Mouse (Mus musculus): ENCODE data around the gene Htr1f.

Gene Htr1f

DNA sequence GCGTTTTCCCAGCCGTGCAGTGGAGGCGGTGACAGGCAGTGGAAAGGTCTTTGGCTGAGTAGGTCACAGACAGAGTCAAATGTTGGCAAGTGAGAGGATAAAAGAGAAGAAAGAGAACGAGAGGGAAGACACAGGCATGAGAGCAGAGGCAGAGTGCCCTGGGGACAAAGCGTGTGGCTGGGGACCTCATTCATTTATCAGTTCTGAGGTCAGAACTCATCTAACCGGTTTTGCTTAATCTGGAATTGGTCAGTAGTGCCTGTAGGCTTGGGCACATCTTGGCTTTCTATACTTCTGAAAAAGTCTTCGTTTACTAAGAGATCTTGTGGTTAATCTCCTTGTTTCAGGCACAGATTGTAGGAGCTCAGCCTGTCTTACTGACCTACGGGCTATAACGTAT lies 182.2 kb downstream of the Htr1f start:
- TF ChIP-seq CTCF (conservative IDR thresholded peaks at IDR 0.05; ENCODE audit: low read length), result no peak
- no peak for TF ChIP-seq POU5F1 (IDR thresholded peaks at IDR 0.05; ENCODE audit: borderline replicate concordance, low read length)
- no peak for TF ChIP-seq NANOG (IDR thresholded peaks at IDR 0.05; ENCODE audit: borderline replicate concordance, low read length)

DNA sequence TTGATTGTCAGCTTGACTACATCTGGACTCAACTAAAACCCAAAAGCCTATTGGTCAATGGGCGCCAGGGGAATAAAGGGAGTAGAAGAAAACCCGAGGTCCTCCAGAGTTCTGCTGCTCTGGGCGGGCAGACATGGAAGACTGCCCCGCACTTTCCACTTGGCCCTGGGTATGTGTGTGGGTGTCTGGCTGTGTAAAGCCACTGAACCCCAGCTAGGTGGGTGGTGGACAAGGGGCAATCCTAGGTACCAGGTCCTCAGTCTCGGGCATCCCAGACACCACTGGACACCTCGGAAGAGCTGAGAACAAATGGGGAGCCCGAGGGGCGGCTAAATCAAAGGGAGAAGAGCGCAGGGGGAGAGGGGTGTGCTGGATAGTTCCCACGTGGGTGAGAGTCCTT lies 196.9 kb downstream of the Htr1f start:
- no peak for TF ChIP-seq POU5F1 (IDR thresholded peaks at IDR 0.05; ENCODE audit: borderline replicate concordance, low read length)
- no peak for TF ChIP-seq NANOG (IDR thresholded peaks at IDR 0.05; ENCODE audit: borderline replicate concordance, low read length)
- TF ChIP-seq CTCF (conservative IDR thresholded peaks at IDR 0.05; ENCODE audit: low read length), result no peak
- Histone ChIP-seq H3K9me3 (ENCODE audit: low read length) (no peaks in the 10 kb centered on the region), H3K27me3 (ENCODE audit: insufficient read depth, low read length) (no peaks in the 10 kb centered on the region), H3K4me1 (replicated peaks; ENCODE audit: low read depth, low read length) (peaks cover 5% of the 10 kb centered on the region; the same call in 1 of the 2 replicates), H3K4me3 (replicated peaks; ENCODE audit: low read length) (no peak overlapping the region), H3K36me3 (ENCODE audit: insufficient read depth, low read length) (no peaks in the 10 kb centered on the region)

More for the DNA sequence above, 182.2 kb downstream of the Htr1f start:
- Histone ChIP-seq H3K27me3 (ENCODE audit: insufficient read depth, low read length) (peaks cover 7% of the 10 kb centered on the region), H3K9me3 (ENCODE audit: low read length) (no peaks in the 10 kb centered on the region), H3K4me3 (replicated peaks; ENCODE audit: low read length) (no peak overlapping the region), H3K4me1 (replicated peaks; ENCODE audit: low read depth, low read length) (peaks cover under 1% of the 10 kb centered on the region; the same call in 1 of the 2 replicates), H3K36me3 (ENCODE audit: insufficient read depth, low read length) (no peaks in the 10 kb centered on the region)

DNA sequence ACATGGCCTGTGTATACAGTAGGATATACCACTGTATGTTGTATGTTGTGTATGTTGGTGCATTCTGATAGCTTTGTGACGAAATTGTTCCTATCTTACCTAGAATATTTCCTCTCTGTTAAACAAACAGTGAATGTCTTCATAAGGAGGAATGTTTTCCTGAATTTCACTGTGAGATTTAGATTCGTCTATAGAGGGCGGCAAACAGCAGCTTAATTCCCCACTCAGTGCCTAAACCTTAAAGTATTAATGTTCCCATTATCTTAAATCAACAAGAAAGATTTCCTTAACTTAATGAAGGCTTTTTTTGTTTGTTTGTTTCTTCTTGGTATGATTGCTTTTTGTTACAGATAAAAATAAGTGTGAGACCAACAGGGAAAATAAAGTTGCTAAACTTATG lies 198.5 kb downstream of the Htr1f start:
- H3K9me3 ChIP-seq (ENCODE audit: low read length), result no peaks in the 10 kb centered on the region
- no peak overlapping the region for H3K4me3 ChIP-seq (replicated peaks; ENCODE audit: low read length)
- H3K27me3 ChIP-seq (ENCODE audit: insufficient read depth, low read length), result no peaks in the 10 kb centered on the region
- TF ChIP-seq POU5F1 (IDR thresholded peaks at IDR 0.05; ENCODE audit: borderline replicate concordance, low read length) (no peak), CTCF (conservative IDR thresholded peaks at IDR 0.05; ENCODE audit: low read length) (0 out of 2 replicates have a peak, but pooled peaks have one; percentile 14)
- peaks cover 10% of the 10 kb centered on the region for H3K4me1 ChIP-seq (replicated peaks; ENCODE audit: low read depth, low read length)
- no peaks in the 10 kb centered on the region for H3K36me3 ChIP-seq (ENCODE audit: insufficient read depth, low read length)

DNA sequence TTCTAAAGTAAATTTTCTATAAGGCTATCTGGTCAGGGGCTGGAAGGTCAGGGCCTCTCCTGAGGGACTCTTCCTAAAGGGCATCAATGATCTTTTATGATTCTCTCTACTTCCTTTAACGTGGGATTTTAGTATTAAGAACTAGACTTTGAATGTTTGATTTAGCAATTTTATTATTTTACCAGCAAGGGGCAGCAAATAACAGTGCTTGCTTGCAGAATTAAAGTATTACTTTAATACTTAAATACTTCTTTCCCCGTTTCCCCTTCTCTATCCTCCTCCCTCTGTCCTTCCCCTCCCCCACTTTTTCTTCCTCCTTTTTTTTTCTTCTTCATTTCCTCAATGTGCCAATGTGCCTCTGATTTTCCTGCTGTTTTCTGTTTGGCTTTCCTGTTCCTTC lies 202.3 kb downstream of the Htr1f start:
- H3K36me3 ChIP-seq (ENCODE audit: insufficient read depth, low read length), result no peaks in the 10 kb centered on the region
- no peak overlapping the region for H3K4me3 ChIP-seq (replicated peaks; ENCODE audit: low read length)
- no peaks in the 10 kb centered on the region for H3K27me3 ChIP-seq (ENCODE audit: insufficient read depth, low read length)
- H3K4me1 ChIP-seq (replicated peaks; ENCODE audit: low read depth, low read length), result peaks cover 5% of the 10 kb centered on the region
- no peaks in the 10 kb centered on the region for H3K9me3 ChIP-seq (ENCODE audit: low read length)
- no peak for TF ChIP-seq POU5F1 (IDR thresholded peaks at IDR 0.05; ENCODE audit: borderline replicate concordance, low read length)
- TF ChIP-seq CTCF (conservative IDR thresholded peaks at IDR 0.05; ENCODE audit: low read length), result no peak
- TF ChIP-seq NANOG (IDR thresholded peaks at IDR 0.05; ENCODE audit: borderline replicate concordance, low read length), result no peak

DNA sequence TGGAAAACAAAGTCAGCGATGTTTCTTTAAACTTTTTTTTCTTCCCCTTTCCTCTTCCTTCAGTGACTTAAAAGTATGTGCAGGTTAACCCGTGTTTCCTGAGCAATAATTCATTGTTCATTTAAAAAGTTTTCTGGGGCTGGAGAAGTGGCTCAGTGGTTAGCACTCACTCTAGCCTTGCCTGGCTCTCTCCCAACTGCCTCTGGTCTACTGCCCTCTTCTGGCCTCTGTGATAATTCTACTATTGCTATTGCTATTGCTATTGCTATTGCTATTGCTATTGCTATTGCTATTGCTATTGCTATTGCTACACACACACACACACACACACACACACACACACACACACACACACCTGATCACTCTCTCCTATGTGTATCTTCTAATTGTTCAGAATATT lies 206.6 kb downstream of the Htr1f start:
- TF ChIP-seq POU5F1 (IDR thresholded peaks at IDR 0.05; ENCODE audit: borderline replicate concordance, low read length) (no peak), CTCF (conservative IDR thresholded peaks at IDR 0.05; ENCODE audit: low read length) (peak; percentile 33)
- Histone ChIP-seq H3K36me3 (ENCODE audit: insufficient read depth, low read length) (no peaks in the 10 kb centered on the region), H3K27me3 (ENCODE audit: insufficient read depth, low read length) (no peaks in the 10 kb centered on the region), H3K9me3 (ENCODE audit: low read length) (peaks cover 7% of the 10 kb centered on the region), H3K4me1 (replicated peaks; ENCODE audit: low read depth, low read length) (peaks cover 8% of the 10 kb centered on the region), H3K4me3 (replicated peaks; ENCODE audit: low read length) (no peak overlapping the region)

DNA sequence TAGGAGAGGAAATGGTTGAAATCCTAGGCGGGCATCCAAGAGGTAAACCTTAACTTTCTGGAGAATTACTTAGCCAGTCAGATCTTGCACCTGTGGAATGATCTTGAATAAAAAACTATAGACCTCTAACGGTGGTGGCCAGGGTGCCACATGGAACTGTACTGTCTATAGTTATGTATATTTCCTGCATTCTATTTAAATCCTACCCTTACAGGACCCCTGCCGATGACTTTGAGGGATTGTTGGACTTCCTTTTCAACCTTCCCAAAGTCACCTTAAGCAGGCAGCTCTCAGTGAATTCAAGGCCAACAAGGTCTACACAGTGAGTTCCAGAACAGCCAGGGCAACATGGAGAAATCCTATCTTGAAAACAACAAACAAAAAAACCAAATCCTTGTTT lies 216.2 kb downstream of the Htr1f start:
- TF ChIP-seq NANOG (IDR thresholded peaks at IDR 0.05; ENCODE audit: borderline replicate concordance, low read length) (no peak), POU5F1 (IDR thresholded peaks at IDR 0.05; ENCODE audit: borderline replicate concordance, low read length) (no peak), CTCF (conservative IDR thresholded peaks at IDR 0.05; ENCODE audit: low read length) (no peak)
- peaks cover 26% of the 10 kb centered on the region for H3K36me3 ChIP-seq (ENCODE audit: insufficient read depth, low read length)
- peaks cover 53% of the 10 kb centered on the region for H3K9me3 ChIP-seq (ENCODE audit: low read length)
- H3K27me3 ChIP-seq (ENCODE audit: insufficient read depth, low read length), result no peaks in the 10 kb centered on the region
- peaks cover 17% of the 10 kb centered on the region for H3K4me1 ChIP-seq (replicated peaks; ENCODE audit: low read depth, low read length)
- 0 out of 2 replicates have a peak overlapping the region, but pooled peaks have one; percentile 4 for H3K4me3 ChIP-seq (replicated peaks; ENCODE audit: low read length)

DNA sequence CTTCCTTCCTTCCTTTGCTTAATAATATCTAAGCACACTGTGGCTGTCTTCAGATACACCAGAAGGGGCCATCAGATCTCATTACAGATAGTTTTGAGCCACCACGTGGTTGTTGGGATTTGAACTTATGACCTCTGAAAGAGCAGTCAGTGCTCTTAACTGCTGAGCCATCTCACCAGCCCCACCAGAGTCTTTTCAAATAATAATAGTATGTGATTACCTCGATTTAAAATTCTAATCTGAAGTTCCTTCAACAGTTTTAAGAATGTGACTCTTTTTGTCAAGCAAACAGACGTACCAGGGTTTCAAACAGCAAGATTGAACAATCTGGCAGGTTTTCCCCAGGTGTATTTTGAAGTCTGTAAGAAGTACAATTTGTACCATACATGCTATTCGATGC lies 220.1 kb downstream of the Htr1f start:
- no peaks in the 10 kb centered on the region for H3K27me3 ChIP-seq (ENCODE audit: insufficient read depth, low read length)
- TF ChIP-seq CTCF (conservative IDR thresholded peaks at IDR 0.05; ENCODE audit: low read length) (no peak), NANOG (IDR thresholded peaks at IDR 0.05; ENCODE audit: borderline replicate concordance, low read length) (peak; percentile 96), POU5F1 (IDR thresholded peaks at IDR 0.05; ENCODE audit: borderline replicate concordance, low read length) (no peak)
- peaks cover 45% of the 10 kb centered on the region for H3K9me3 ChIP-seq (ENCODE audit: low read length)
- peaks cover 26% of the 10 kb centered on the region for H3K36me3 ChIP-seq (ENCODE audit: insufficient read depth, low read length)
- peaks cover 34% of the 10 kb centered on the region for H3K4me1 ChIP-seq (replicated peaks; ENCODE audit: low read depth, low read length)
- H3K4me3 ChIP-seq (replicated peaks; ENCODE audit: low read length), result no peak overlapping the region

DNA sequence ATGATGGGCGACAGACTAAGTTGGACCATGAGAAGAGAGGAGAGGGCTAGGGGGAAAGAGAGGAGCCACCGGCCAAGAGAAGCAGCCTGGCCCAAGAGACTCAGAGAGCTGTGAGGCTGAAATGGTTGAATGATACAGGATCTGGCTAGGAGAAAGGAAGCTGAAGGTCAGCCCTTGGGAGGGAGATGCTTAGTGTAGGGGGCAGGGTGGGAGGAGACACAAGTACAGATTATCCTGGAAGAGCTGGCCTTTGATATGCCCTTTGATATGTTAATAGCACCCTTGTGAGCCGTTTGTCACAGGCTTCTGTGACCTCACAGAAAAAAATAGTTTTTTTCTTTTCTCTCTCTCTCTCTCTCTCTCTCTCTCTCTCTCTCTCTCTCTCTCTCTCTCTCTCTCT lies 220.5 kb downstream of the Htr1f start:
- Histone ChIP-seq H3K36me3 (ENCODE audit: insufficient read depth, low read length) (peaks cover 26% of the 10 kb centered on the region), H3K4me1 (replicated peaks; ENCODE audit: low read depth, low read length) (peaks cover 38% of the 10 kb centered on the region), H3K27me3 (ENCODE audit: insufficient read depth, low read length) (no peaks in the 10 kb centered on the region), H3K9me3 (ENCODE audit: low read length) (peaks cover 41% of the 10 kb centered on the region), H3K4me3 (replicated peaks; ENCODE audit: low read length) (no peak overlapping the region; the same call in 1 of the 2 replicates)
- no peak for TF ChIP-seq NANOG (IDR thresholded peaks at IDR 0.05; ENCODE audit: borderline replicate concordance, low read length)
- peak; percentile 86 for TF ChIP-seq POU5F1 (IDR thresholded peaks at IDR 0.05; ENCODE audit: borderline replicate concordance, low read length)

DNA sequence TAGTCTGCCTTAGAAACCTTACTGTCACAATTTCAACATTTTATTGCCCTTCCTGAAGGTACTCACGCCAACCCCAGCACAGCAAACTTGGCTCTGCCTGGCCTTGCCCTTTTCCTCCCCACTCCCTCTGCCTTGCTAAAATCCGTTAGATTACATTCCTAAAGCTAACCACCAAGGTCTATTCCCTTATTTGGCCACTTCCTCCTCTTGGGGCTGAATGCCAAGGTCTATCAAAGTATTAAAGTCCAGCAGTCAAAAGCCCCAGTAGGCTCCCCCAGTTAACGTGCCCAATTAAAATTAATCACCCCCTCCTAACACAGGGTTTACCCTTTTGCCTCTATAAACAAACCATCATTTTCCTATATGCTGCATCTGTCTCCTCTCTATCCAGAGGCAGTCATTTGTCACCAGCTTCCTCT lies 221.2 kb downstream of the Htr1f start:
- no peak overlapping the region; the same call in 1 of the 2 replicates for H3K4me3 ChIP-seq (replicated peaks; ENCODE audit: low read length)
- H3K4me1 ChIP-seq (replicated peaks; ENCODE audit: low read depth, low read length), result peaks cover 46% of the 10 kb centered on the region
- TF ChIP-seq NANOG (IDR thresholded peaks at IDR 0.05; ENCODE audit: borderline replicate concordance, low read length), result no peak
- H3K27me3 ChIP-seq (ENCODE audit: insufficient read depth, low read length), result no peaks in the 10 kb centered on the region
- H3K36me3 ChIP-seq (ENCODE audit: insufficient read depth, low read length), result peaks cover 25% of the 10 kb centered on the region
- H3K9me3 ChIP-seq (ENCODE audit: low read length), result peaks cover 34% of the 10 kb centered on the region

Data from E14TG2a.4 (cell line).